Mouse (Mus musculus) NIH3T3 (cell line): ENCODE measurements around the gene Hnrnpab.
"Not testable (repeated sequence)": the region's sequence is repeated elsewhere in the genome, so short reads cannot be mapped to it uniquely, and the experiment has no call there.

Experiments used
- DNase-seq: peaks from one replicate; pipeline ENCODE4 v3.0.0-alpha.2; 2012; ENCODE audit warnings: low read depth

The Hnrnpab gene

GRCm38 (mm10) chr11:51635127-51635524 lies 28.5 kb upstream of the Hnrnpab start:
- no peak for DNase-seq

GRCm38 (mm10) chr11:51633721-51634120 lies 27.1 kb upstream of the Hnrnpab start:
- DNase-seq, result no peak

GRCm38 (mm10) chr11:51633200-51633599 lies 26.6 kb upstream of the Hnrnpab start:
- not testable (repeated sequence) for DNase-seq

- no peak for DNase-seq
These were observed 25.6 kb upstream of the Hnrnpab start for GRCm38 (mm10) chr11:51632130-51632753.

- DNase-seq, result no peak
These were observed 23.1 kb upstream of the Hnrnpab start for GRCm38 (mm10) chr11:51629651-51630314.

GRCm38 (mm10) chr11:51627907-51628306 lies 21.3 kb upstream of the Hnrnpab start:
- DNase-seq, result no peak

GRCm38 (mm10) chr11:51627425-51627824 lies 20.8 kb upstream of the Hnrnpab start:
- no peak for DNase-seq

- DNase-seq, result no peak
These were observed 18.7 kb upstream of the Hnrnpab start for GRCm38 (mm10) chr11:51625187-51625820.

GRCm38 (mm10) chr11:51622971-51623491 lies 16.4 kb upstream of the Hnrnpab start:
- DNase-seq, result no peak

GRCm38 (mm10) chr11:51621776-51622175 lies 15.1 kb upstream of the Hnrnpab start:
- no peak for DNase-seq

- no peak for DNase-seq
These were observed 13.4 kb upstream of the Hnrnpab start for GRCm38 (mm10) chr11:51620084-51620483.

GRCm38 (mm10) chr11:51619409-51620060 lies 12.9 kb upstream of the Hnrnpab start, which contains the start of gene Nhp2:
TSS of gene Nhp2 (plus strand) at chr11:51619735.
- DNase-seq, result peak; percentile 99

- no peak for DNase-seq
These were observed 12.3 kb upstream of the Hnrnpab start for GRCm38 (mm10) chr11:51618894-51619408.

GRCm38 (mm10) chr11:51617693-51618092 lies 11.0 kb upstream of the Hnrnpab start:
- DNase-seq, result peak; percentile 82

- not testable (repeated sequence) for DNase-seq
These were observed 9.5 kb upstream of the Hnrnpab start for GRCm38 (mm10) chr11:51616113-51616512.

GRCm38 (mm10) chr11:51615601-51616000 lies 9.0 kb upstream of the Hnrnpab start:
- peak; percentile 84 for DNase-seq

GRCm38 (mm10) chr11:51615129-51615528 lies 8.5 kb upstream of the Hnrnpab start:
- peak; percentile 76 for DNase-seq

- no peak for DNase-seq
These were observed 7.6 kb upstream of the Hnrnpab start for GRCm38 (mm10) chr11:51614256-51614655.

GRCm38 (mm10) chr11:51609940-51610339 lies 3.3 kb upstream of the Hnrnpab start:
- not testable (repeated sequence) for DNase-seq

- no peak for DNase-seq
These were observed 2.7 kb upstream of the Hnrnpab start for GRCm38 (mm10) chr11:51609266-51609909.

- DNase-seq, result no peak
These were observed 570 bp upstream of the Hnrnpab start for GRCm38 (mm10) chr11:51607096-51607738.
